Mouse (Mus musculus) thymus, adult 2 months (tissue): ENCODE measurements around the gene Col11a1. TPM values are rescaled to one million over a fixed set of nuclear protein-coding genes. Genes with fewer than 3 reads are reported as not detected.

Experiments used
- DNase-seq: peaks from one replicate; pipeline ENCODE4 v3.0.0; 2021
- H3K27ac ChIP-seq: fragments of 200-500 bp; 2 replicates; pipeline ENCODE4 v1.5.1; 2012; ENCODE audit warnings: low read length, control low read depth; ENCODE audit not compliant: control insufficient read depth, insufficient read depth
- H3K27me3 ChIP-seq: fragments of 200-500 bp; 2 replicates; pipeline ENCODE4 v1.6.1; 2012; ENCODE audit warnings: mild to moderate bottlenecking, low read length, moderate library complexity, mixed read lengths; ENCODE audit not compliant: control insufficient read depth, insufficient read depth
- H3K36me3 ChIP-seq: fragments of 200-500 bp; 2 replicates; pipeline ENCODE4 v1.6.1; 2012; ENCODE audit warnings: mild to moderate bottlenecking, low read length, moderate library complexity; ENCODE audit not compliant: control insufficient read depth, insufficient read depth
- H3K4me1 ChIP-seq: fragments of 200-500 bp; replicated peaks from 2 replicates; pipeline ENCODE4 v1.6.1; 2012; ENCODE audit warnings: low read length; ENCODE audit not compliant: control insufficient read depth, insufficient read depth
- H3K4me3 ChIP-seq: fragments of 200-500 bp; 2 replicates; pipeline ENCODE4 v1.5.1; 2012; ENCODE audit warnings: mild to moderate bottlenecking, low read length, control low read depth, moderate library complexity; ENCODE audit not compliant: control insufficient read depth, insufficient read depth
- CTCF ChIP-seq: fragments of 200-500 bp; IDR thresholded peaks from 2 replicates; pipeline ENCODE4 v1.5.1; 2012; ENCODE audit warnings: mild to moderate bottlenecking, control low read depth, low read length, moderate library complexity, borderline replicate concordance; ENCODE audit not compliant: control insufficient read depth, poor library complexity, insufficient read depth; ENCODE audit errors: extremely low read depth
- POLR2A ChIP-seq: fragments of 200-500 bp; IDR thresholded peaks from 2 replicates; pipeline ENCODE4 v1.6.1; 2012; ENCODE audit warnings: mild to moderate bottlenecking, low read length, control low read depth, moderate library complexity; ENCODE audit not compliant: control insufficient read depth, poor library complexity, insufficient read depth; ENCODE audit errors: extremely low read depth
- WGBS: fragments of 180-500 bp; shearing (Covaris S2); methylation state at CpG from one replicate; pipeline ENCODE4 v1.1.7; 2018; 5-methylcytosine and 5-hydroxymethylcytosine counted together
- polyA plus RNA-seq: library from polyadenylated mRNA; depleted of rRNA; stranded (reverse); fragments of >200 nt; gene quantifications from 2 replicates; pipeline ENCODE4 v1.2.3, GENCODE M21; 2012; rRNA removed

Col11a1 gene
- not detected in 2 replicates for polyA plus RNA-seq

GRCm38 (mm10) chr3:114029971-114030635 is at the start of gene Col11a1:
Col11a1 (plus strand) TSS chr3:114030540.
- no peak for TF ChIP-seq POLR2A
- no peak for TF ChIP-seq CTCF
- WGBS: 5% methylated on average over 19 of the region's 19 CpGs
- H3K4me1 ChIP-seq: no peaks in the 10 kb centered on the region
- no peaks in the 10 kb centered on the region for H3K36me3 ChIP-seq
- no peak for DNase-seq
- no peaks in the 10 kb centered on the region for H3K27me3 ChIP-seq
- no peak within 1 kb of the TSS for H3K4me3 ChIP-seq
- no peak within 1 kb of the TSS for H3K27ac ChIP-seq

GRCm38 (mm10) chr3:113990936-113991335 is 39.4 kb upstream of the Col11a1 start:
- WGBS: 86% methylated on average over 6 of the region's 6 CpGs
- no peak for DNase-seq
- TF ChIP-seq CTCF (no peak), POLR2A (no peak)
- H3K27ac ChIP-seq: no peak overlapping the region
- no peak overlapping the region for H3K4me3 ChIP-seq
- H3K4me1 ChIP-seq: no peaks in the 10 kb centered on the region
- H3K27me3 ChIP-seq: no peaks in the 10 kb centered on the region
- H3K36me3 ChIP-seq: no peaks in the 10 kb centered on the region

DNA sequence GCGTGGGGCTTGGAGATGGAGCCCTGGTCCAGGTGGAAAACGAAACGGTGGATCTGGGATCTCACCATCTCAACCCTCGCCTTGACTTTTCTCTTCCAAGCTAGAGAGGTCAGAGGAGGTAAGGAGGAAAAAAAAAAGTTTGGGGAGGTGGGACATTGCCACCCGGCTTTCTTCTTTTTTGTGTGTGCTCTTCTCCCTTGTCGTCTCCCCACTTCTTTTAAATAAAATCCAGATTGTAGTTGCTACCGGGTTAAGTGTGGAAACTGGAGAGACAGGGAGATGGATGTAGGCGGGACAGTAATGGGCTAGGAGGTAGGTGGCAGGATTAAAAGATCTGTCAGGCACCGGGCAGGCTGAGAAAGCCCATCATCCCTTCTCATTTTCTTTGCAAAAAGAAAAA is 546 bp downstream of the Col11a1 start:
- no peaks in the 10 kb centered on the region for H3K4me1 ChIP-seq
- 4% methylated on average over 9 of the region's 9 CpGs for WGBS
- no peak overlapping the region for H3K27ac ChIP-seq
- no peak for TF ChIP-seq CTCF
- TF ChIP-seq POLR2A: no peak
- H3K4me3 ChIP-seq: no peak overlapping the region
- no peaks in the 10 kb centered on the region for H3K36me3 ChIP-seq
- H3K27me3 ChIP-seq: no peaks in the 10 kb centered on the region
- no peak for DNase-seq

DNA sequence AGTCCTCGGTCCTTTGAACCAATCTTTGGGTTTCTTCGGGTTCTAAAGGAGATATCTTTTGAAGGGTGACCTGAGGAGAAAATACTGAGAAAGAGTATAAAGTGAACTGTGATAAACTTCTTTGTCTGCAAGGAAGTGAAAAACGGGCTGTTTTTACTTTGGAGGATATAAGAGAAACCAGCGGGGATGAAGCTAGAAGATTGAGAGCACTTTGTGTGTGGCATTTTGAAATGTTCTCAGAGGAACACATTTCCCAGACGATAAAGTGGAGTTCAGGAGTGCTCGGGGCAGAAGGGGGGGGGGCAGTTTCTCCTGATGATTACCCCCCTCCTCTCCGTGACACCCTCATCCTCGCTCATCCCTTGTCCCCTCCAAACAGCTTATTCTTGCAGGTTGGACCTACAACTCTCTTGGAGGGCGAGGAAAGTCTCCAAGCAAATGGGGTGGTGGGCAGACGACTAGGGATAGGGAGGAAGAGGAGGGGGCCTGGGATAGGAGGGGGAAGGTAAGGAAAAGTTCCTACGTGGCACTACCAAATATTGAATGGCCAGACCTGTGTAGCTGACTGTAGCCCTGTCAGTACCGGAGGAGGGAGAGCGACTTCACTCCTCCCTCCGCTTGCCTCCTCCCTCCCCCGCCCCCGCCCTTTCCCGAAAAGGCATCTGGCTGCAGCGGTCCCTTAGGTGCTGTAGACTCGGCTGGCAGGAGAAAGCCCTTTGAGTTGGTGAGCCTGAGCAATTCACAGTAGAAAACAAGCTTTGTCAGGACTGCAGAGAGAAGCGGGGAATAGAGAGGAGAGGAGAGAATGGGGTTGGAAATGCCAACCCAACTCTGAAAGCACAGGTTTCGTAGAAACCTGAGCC is 1.2 kb downstream of the Col11a1 start:
- Histone ChIP-seq H3K27ac (no peak overlapping the region), H3K27me3 (no peaks in the 10 kb centered on the region), H3K4me3 (no peak overlapping the region), H3K36me3 (no peaks in the 10 kb centered on the region), H3K4me1 (no peaks in the 10 kb centered on the region)
- no peak for TF ChIP-seq CTCF
- no peak for TF ChIP-seq POLR2A
- 6% methylated on average over 21 of the region's 21 CpGs for WGBS
- no peak for DNase-seq

- 10% methylated on average over 4 of the region's 4 CpGs for WGBS
- no peak overlapping the region for H3K27ac ChIP-seq
- no peak for TF ChIP-seq POLR2A
- TF ChIP-seq CTCF: no peak
- H3K4me3 ChIP-seq: no peak overlapping the region
- H3K4me1 ChIP-seq: no peaks in the 10 kb centered on the region
- H3K27me3 ChIP-seq: no peaks in the 10 kb centered on the region
- no peak for DNase-seq
- no peaks in the 10 kb centered on the region for H3K36me3 ChIP-seq
Observed at GRCm38 (mm10) chr3:114032333-114032732, 2.0 kb downstream of the Col11a1 start.

GRCm38 (mm10) chr3:114052406-114052805 is 22.1 kb downstream of the Col11a1 start:
- no peak for TF ChIP-seq CTCF
- no peak for TF ChIP-seq POLR2A
- Histone ChIP-seq H3K36me3 (no peaks in the 10 kb centered on the region), H3K27ac (no peak overlapping the region), H3K4me3 (no peak overlapping the region), H3K4me1 (no peaks in the 10 kb centered on the region), H3K27me3 (no peaks in the 10 kb centered on the region)
- DNase-seq: no peak
